Mouse (Mus musculus): ENCODE results near the gene Mbd6.
"Not testable (repeated sequence)": the region's sequence is repeated elsewhere in the genome, so short reads cannot be mapped to it uniquely, and the experiment has no call there.

Mbd6 gene

DNA sequence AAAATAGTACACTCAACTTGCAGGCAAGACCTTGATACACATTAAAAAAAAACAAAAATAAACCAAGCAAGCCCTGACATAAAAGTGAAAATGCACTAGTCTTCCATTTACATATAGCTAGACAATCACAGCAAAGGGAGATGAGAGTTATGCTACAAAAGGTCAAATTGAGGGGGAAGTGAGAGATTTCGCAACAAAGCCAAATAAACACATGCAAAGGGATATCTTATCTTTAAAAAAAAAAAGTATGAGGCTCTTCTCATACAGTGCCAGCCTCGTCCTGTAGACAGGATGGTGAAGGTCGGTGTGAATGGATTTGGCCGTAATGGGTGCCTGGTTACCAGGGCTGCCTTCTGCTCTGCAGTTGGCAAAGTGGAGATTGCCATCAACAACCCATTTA is 24.0 kb upstream of the Mbd6 start:
- DNase-seq (ENCODE audit: low spot score in 2 of 2), result no peak

- peak; percentile 73 to 84 for DNase-seq (ENCODE audit: low spot score in 2 of 2)
These were observed 23.5 kb upstream of the Mbd6 start for GRCm38 (mm10) chr10:127312356-127312676.

DNA sequence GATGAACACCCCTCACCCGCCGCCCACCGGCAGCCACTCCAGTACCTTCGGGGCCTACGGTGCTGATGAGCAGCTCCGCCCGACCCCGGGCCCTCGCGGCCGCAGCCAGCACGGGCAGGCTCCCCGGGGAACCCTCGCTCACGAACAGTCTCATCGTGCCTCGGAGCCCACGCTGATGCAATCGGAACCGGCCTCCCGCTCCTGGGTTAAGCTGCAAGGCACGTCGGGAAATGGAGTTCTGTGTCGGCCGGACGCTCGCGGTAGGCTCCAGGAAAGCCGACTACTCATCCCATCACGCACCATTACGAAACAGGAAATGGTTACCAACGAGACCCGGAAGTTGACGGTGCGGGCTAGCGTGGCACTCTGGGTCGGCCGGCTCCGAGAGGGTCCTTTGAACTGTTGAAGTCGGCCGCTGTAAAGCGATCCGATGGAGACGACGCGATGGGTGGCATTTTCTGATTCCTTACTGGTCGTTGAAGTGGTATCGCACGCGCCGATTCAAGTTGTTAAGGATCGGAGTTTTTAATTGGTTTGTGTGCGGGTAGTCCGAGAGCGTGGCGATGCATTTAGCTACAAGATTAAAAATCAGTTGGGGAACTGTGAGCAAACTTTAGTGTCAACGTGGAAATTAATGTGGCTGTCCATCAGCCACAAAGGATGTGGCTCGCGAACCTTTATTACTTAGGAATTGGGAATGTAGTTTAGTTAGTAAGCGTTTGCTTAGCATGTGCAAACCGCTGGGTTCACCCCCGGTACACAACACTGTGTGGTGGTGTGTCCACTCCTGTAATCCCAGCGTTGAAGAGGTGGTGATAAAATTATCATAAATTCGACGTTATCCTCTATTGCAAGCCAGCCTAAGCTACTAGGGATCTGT is 22.9 kb upstream of the Mbd6 start, which contains the start of gene Mars:
Gene Mars, minus strand, starts transcription at position 311 of the 880 bp plus-strand sequence.
- DNase-seq (ENCODE audit: low spot score in 2 of 2), result peak; percentile 78 to 85

DNA sequence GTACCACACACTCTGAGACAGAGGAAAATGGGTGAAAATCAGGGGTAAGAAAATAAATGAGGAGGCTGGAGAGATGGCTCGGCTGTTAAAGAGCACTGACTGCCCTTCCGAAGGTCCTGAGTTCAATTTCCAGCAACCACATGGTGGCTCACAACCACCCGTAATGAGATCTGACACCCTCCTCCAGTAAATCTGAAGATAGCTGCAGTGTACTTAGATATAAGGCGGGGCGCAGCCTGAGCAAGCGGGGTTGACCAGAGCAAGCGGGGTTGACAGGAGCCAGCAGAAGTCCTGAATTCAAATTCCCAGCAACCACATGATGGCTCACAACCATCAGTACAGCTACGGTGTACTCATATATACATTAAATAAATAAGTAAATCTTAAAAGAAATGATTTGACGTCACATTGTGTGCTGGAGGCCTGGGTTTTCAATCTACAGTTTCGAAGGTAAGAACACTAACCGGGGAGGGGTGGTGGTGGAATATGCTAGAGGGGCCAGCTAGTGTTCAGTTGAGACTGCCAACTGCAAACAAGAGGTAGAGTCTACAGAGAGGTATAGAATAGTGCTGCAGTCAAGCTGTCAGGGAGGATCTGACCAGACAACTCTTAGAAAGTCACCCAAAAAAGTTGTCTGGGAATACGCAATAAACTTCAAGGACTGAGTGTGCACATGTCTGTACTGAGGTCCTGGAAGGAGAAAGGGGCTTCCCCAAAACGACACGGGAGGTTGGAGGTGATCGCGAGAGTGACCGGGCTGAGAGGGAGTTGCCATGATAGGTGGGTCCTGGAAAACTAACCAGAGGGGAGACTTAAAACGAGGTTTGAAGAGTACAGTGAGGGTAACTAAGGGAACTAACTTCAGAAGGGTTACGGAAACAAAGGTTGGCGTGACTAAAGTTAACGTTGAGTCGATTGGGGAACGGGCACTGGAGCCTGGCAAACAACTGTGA is 22.0 kb upstream of the Mbd6 start:
- DNase-seq (ENCODE audit: low spot score in 2 of 2), result no peak

- not testable (repeated sequence) for DNase-seq (ENCODE audit: low spot score in 2 of 2)
These were observed 20.3 kb upstream of the Mbd6 start for GRCm38 (mm10) chr10:127309167-127309566.

DNA sequence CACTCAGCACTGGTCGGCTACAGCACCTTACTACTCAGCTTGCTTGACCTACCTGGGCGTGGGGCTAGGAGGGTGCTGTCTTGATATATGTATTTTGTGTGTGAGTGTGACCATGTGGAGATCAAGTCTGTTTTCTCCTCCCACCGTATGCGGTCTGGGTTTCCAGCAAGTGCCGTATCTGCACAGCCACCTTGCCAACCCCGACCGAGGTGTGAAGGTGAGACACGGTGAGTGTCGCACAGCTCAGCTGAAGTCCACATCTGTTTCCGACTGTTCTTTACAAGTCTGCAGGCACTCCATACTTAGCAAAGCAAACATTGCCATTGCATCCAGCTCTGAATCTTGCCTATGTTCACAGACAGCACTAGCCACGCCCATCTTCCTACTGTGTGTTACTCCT is 14.3 kb upstream of the Mbd6 start:
- DNase-seq (ENCODE audit: low spot score in 2 of 2), result no peak

DNA sequence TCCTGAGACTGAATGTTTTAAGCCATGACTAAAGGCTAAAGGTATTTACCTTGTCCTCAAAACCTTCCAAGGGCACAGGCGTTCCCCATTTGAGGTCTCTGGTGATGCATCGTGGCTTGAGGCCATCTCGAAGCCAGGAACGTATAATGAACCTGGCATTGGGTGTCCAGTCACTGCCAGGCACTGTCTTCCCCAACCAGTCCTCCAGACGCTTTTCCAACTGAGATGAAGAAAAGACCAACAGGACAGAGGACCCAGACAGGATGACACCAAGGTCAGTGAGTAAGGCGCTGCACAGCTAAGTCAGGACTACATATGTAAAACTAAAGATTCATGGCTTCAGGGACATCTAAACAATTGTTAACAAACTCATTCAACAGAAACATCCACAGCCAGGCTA is 11.5 kb upstream of the Mbd6 start:
- DNase-seq (ENCODE audit: low spot score in 2 of 2), result no peak

GRCm38 (mm10) chr10:127297015-127297871 is 8.4 kb upstream of the Mbd6 start:
- DNase-seq (ENCODE audit: low spot score in 2 of 2), result no peak

GRCm38 (mm10) chr10:127295986-127296794 is 7.4 kb upstream of the Mbd6 start:
- no peak for DNase-seq (ENCODE audit: low spot score in 2 of 2)

- no peak for DNase-seq (ENCODE audit: low spot score in 2 of 2)
These were observed 6.2 kb upstream of the Mbd6 start for GRCm38 (mm10) chr10:127294895-127295510.

- no peak for DNase-seq (ENCODE audit: low spot score in 2 of 2)
These were observed 4.8 kb upstream of the Mbd6 start for GRCm38 (mm10) chr10:127293590-127294113.

DNA sequence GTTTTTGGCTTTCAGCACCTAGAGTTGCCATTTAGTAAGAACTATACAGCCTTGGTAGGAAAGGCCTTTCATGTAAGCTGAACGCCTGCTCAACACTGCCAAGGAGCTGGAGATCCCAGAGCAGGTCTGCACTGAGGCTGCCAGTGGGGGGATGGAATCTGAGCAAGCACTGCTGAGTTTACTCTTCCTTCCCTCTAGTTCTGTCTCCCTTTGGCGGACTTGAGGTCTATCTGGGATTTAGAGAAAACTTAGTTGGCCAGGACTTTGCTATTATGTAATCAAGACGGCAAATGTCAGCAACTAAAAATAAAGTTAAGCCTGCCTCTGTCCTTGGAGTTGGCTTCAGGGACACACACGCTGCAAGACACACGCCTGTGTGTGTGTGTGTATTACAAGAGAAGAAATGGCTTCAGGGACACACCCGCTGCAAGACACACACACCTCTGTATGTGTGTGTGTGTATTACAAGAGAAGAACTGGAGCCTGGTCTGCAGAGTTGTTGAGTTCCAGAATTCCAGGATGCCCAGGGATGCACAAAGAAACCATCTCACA is 4.2 kb upstream of the Mbd6 start:
- no peak for DNase-seq (ENCODE audit: low spot score in 2 of 2)

GRCm38 (mm10) chr10:127291881-127292638 is 3.2 kb upstream of the Mbd6 start:
- DNase-seq (ENCODE audit: low spot score in 2 of 2), result no peak

- DNase-seq (ENCODE audit: low spot score in 2 of 2), result peak in 1 of 2 experiments; percentile 52
These were observed 2.4 kb upstream of the Mbd6 start for GRCm38 (mm10) chr10:127290930-127291880.

DNA sequence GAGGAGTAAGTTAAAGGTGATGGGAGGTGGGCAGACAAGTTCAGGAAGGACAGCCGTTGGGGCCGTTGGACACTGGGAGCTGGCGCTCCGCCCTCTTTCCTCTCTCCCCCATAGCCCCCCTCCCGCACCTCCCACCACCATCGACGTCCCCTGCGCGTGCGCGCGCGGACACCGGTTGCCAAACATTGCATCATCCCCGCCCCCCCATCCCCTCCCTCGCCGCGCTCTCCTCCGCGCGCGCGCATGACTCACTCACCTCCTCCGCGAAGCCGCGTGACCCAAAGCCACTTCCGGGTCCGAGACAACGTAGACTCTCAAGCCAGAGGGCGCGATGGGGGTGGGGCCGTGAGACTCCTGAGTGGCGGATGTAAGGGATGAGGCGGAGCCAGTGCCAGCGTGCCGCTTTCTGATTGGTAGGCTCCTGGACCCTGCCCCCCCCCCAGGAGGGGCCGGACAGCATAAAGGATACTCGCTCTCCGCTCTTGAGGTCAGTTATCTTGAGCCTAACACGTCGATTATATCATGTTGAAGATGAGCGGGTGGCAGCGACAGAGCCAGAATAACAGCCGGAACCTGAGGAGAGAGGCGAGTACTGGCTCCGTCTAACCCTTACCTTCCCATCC is 1.6 kb upstream of the Mbd6 start:
- peak; percentile 98 to 99 for DNase-seq (ENCODE audit: low spot score in 2 of 2)

DNA sequence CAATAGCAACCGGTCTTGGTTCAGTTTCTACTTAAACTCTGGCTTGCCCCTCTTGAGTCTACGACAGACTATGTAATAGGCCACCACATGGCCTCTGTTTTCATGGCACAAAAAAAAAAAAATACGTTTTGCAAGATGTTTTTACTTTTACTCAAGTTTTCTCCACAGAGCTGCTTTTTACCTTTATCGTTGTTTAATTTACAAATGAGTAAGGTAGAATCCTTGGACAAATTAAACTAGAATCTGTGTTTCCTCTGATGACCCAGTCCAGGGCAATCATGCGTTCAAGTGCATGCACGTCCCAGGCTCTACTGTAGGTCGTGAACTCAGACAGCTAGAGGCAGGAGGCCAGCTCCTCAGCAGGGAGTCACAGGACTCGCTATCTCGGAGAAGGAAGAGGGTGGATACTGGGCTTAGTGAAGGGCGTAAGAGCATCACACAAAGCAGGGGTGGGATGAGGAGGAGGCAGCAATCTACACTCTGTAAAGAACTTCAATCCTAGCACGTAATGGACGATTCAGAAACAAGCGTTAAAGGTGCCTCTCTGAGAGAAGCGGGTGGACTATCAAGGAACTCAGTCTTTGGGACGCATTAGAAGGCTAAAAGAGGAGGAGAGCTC is 864 bp upstream of the Mbd6 start:
- DNase-seq (ENCODE audit: low spot score in 2 of 2), result peak in 1 of 2 experiments; percentile 77

DNA sequence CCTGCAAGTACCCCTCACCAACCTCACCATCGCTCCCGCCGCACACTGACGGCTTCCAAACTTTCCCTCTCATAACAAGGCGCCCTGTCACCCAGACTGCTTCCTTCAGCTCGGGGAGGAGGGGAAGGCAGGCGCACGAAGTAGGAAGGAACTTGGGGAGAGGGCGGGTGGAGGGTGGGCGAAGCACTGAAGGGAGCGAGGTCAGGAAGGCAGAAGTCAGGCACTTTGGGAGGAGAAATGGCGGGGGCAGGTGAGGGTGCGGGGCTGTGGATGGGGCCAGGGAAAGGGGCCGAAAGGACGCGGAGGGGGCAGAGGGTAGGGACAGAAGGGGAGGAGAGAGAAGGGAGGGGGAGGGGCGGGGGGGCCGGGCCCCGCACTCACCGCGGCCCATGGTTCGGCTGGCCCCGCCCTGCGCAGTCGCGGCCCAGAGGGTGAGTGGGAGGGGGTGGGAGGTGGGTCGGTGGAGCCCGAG is 454 bp downstream of the Mbd6 start:
- DNase-seq (ENCODE audit: low spot score in 2 of 2), result peak in 1 of 2 experiments; percentile 59

All from cerebellum, postnatal 4 days (tissue).